Mouse (Mus musculus) adrenal gland, postnatal 36 days (tissue): ENCODE results near the gene Gcnt3. TPM values are rescaled to one million over a fixed set of nuclear protein-coding genes. Genes with fewer than 3 reads are reported as not detected.
A peak's percentile ranks its signal among the peaks of the same experiment; 100 is the strongest.

Source experiments
- DNase-seq, 2 experiments: peaks; one replicate each; pipeline ENCODE4 v3.0.0; 2021; ENCODE audit warnings: mixed read lengths in 1 of 2
- long read RNA-seq, 2 experiments: library from polyadenylated mRNA; stranded (forward); transcript quantifications; one replicate each; pipeline ENCODE4 v2.0.0; 2021; ENCODE audit warnings: borderline sequencing depth in 2 of 2
- total RNA-seq, 2 experiments: library from RNA; stranded (reverse); gene quantifications; 2 replicates each; pipeline ENCODE4 v1.2.3; 2021

Gene Gcnt3
- total RNA-seq, result not detected
- long read RNA-seq, experiment 1, result 0 reads
- long read RNA-seq, experiment 2, result 0 reads

GRCm38 (mm10) chr9:70037988-70038387 is at the start of gene Gcnt3:
Gcnt3 (minus strand) TSS chr9:70038088.
- no peak for DNase-seq

- no peak for DNase-seq
These were observed 49.5 kb upstream of the Gcnt3 start for GRCm38 (mm10) chr9:70087379-70087778.

DNA sequence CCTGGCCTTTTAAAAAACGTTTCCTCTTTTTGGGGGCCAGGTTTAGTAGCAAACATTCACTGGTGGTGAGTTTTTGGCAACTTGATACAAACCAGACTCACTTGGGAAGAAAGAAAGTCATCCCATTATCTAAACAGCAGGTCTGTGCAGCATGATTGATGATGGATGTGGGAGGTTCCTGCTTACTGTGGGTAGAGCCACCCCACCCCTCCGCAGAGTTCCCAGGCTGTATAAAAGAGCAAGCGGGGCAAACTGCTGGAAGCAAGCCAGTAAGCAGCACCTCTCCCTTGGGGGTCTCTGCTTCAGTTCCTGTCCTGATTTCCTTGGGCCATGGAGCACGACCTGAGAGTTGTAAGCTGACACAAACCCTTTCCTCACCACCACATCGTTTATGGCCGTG is 48.2 kb upstream of the Gcnt3 start:
- DNase-seq, result no peak

- DNase-seq, result peak; percentile 45 to 58
These were observed 46.2 kb upstream of the Gcnt3 start for GRCm38 (mm10) chr9:70084107-70084506.

DNA sequence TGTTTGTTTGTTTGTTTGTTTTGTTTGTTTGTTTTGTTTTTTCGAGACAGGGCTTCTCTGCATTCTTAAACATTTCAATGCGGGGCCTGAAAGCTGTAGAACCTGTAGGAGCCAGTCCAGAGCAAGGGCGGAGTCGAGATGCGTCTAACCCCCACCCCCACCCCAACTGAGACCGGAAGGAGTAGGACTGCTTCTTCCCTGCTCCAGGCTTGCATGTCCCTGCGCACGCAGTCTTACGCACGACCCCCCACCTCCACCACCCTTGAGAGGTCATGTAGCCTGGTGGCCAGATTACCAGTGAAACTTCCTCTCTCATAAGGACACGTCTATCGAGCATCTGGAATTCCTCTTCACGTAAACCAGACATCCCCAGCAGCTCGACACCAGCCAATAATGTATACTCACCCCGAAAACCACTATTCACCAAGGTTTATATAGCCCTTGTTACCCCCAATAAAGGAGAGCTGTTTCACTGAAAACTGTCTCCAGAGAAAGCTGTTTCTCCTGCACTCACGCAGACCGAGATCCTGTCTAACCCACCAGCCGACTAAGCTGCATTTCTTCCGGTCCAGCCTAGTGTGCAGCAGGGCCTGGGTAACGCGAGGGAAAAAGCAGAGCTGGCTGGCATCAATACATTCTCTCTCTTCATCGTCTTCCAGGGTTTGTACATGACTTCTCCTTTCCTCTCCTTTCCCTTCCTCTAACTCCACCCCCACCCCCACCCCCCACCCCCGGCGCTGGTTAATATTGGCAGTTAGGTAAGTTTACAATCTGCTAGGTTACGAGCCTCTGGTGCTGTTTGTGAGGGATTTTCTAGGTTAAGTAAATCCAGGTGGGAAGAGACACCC is 44.7 kb upstream of the Gcnt3 start:
- no peak for DNase-seq

- DNase-seq, result no peak
These were observed 43.9 kb upstream of the Gcnt3 start for GRCm38 (mm10) chr9:70081767-70082166.

DNA sequence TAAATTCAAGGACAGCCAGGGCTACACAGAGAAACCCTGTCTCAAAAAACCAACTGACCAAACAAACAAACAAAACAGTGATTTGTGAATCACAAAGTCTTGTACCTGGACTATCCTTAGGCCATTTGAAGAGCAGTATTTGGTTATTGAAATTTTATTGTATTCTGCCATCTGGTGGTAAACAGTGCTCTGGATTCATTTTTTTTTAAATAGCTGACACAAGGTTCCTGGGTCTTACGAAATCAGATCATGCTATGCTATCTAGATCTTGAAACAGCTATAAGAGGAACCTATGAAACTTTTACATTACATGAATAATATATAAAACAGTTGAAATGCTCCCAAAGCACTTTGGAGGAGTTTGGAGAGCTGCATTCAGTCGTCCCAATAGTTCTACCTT is 43.1 kb upstream of the Gcnt3 start:
- DNase-seq, result no peak

DNA sequence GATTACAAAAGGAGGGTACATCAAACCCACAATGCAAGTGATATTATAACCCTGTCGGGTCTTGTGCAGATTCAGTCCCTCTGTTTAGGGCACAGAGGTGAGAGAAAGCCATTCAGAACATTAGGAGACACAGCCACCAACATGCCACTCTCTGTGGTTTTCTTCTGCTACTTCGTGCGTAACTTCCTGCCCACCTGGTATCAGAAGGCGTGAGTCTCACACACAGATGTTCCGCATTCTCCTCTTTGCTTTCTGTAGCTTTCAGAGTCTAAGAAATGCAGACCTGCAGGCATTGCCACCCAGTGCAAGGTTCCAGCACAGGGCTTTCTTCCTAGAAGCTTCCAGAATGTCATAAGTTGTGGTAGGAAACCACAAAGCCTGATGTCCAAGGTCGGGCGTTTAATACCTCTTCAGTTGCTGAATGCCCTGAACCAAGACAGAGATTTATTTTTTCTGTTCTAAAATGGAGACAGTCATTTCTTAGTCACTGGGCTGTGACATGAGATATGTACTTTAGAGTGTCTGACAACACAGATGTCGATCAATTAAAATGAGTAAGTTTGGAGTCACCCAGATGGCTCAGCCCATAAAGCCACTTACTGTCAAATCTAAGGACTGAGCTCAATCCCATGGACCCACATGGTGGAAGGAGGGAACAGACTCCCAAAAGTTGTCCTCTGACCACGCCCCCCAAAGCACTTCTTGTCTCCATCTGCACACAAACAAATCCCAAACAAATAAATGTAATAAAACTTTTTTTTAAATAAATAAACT is 42.3 kb upstream of the Gcnt3 start:
- DNase-seq, result peak; percentile 36 to 48

GRCm38 (mm10) chr9:70078034-70078433 is 40.1 kb upstream of the Gcnt3 start:
- DNase-seq, result no peak

GRCm38 (mm10) chr9:70077170-70077569 is 39.3 kb upstream of the Gcnt3 start:
- peak; percentile 18 to 24 for DNase-seq

DNA sequence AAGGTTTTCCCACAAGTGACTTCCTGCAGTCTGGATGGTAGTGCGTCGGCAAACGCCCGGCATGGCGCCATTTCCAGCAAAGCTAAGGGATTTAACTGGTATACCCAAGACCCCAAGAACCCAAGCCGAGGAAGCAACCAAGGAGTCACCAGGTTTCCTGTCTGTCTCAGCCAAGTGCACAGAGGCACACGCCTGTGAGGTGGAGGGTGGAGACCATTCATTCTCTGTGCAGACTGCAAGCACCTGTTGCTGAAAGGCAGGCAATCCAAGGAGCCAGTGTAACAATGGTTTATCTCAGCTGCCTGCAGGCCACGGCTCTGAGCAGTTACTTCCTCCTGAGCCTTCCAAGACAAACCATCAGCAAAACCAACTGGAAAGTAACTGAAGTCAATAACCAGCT is 34.5 kb upstream of the Gcnt3 start:
- no peak for DNase-seq

DNA sequence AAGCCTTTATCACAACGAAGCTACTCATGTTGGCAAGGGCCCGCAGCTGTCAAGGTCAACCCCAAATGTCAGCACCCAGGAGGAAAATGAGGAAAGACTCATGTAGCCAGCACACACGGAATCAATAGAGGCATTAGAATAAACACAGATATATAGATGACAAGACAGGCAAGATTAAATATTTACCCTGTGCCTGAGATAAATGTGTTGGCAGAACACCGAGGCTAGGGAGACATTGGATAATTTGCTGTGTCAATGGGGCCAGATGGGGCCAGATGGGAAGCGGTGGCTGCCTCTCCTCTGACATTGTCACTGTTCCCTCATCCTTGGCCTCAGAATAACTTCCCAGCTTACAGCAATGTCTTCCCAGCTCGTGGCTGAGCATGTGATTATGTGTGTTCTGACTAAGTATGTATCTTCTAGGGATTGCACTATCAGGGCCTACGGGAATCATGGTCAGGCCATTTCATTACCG is 32.1 kb upstream of the Gcnt3 start:
- peak; percentile 59 to 75 for DNase-seq

DNA sequence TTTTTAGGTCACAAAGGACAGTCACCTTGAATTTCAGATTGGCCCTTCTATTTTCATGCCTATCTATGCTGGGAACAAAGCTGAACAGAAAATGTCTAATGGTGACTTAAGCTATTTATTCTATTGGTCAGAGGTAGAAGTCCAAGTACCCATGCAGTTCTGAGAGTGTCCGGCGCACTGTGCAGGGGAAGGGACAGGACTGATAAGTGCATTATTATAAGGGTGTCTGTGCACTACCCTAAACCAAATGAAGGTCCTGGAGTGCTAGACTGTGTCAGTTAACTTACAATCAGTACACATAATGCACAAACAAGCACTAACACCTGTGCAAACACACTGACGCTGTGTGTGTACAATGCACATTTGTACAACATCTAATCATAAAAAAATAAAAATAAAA is 29.6 kb upstream of the Gcnt3 start:
- no peak for DNase-seq

DNA sequence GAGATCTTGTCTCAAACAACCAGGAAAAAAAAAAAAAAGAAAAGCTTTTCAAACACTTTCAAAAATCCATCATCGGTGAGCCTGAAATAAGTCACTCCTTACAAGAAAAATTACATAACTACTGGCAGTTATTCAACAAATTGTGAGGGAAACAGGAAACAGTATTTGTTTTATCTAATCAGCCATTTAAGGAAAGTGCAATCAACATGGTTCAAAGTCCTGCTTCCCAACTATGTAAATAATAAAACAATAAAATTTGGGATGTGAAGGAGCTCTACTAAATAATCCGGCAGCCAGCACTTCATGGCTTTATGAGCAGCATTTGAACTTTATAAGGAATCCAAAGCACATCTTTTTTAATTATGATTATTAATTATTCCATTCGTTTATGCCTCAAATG is 24.1 kb upstream of the Gcnt3 start:
- no peak for DNase-seq

DNA sequence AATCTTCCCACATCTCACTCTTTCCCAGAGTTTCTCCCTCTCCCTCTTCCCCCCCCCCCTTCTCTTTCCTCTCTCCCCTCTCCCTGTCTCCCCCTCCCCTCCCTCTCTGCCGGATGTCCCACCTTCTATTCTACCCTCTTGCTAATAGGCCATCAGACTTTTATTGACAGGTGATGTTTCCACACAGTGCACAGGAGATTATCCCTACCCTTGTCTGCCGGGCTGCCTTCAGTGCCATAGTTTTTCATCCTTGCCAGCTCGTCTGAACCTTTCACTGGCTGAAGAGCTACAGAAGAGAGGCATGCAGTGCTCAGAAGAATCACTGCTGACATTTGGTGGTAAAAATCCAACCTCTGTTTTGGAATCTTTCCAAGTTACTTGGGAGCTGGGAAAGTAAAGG is 15.5 kb upstream of the Gcnt3 start:
- no peak for DNase-seq

- DNase-seq, result no peak
These were observed 14.8 kb upstream of the Gcnt3 start for GRCm38 (mm10) chr9:70052730-70053129.

GRCm38 (mm10) chr9:70049839-70050238 is 12.0 kb upstream of the Gcnt3 start:
- no peak for DNase-seq

DNA sequence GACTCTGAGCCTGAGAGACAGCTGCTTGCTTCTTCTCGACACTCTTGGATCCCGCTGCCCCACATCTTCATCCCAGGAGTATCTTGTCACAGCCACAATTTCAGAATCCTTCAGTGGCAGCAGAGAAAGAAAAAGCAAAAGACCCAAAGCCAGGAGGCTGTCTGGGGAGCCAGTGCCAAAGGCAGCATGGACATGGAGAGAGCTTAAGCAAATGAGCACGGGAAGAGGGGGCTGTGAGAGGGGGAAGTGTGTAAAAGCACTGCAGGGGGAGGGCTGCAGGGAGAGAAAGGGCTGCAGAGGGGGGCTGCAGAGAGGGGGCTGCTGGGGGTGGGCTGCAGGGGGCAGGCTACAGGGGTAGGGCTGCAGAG is 11.5 kb upstream of the Gcnt3 start:
- no peak for DNase-seq

DNA sequence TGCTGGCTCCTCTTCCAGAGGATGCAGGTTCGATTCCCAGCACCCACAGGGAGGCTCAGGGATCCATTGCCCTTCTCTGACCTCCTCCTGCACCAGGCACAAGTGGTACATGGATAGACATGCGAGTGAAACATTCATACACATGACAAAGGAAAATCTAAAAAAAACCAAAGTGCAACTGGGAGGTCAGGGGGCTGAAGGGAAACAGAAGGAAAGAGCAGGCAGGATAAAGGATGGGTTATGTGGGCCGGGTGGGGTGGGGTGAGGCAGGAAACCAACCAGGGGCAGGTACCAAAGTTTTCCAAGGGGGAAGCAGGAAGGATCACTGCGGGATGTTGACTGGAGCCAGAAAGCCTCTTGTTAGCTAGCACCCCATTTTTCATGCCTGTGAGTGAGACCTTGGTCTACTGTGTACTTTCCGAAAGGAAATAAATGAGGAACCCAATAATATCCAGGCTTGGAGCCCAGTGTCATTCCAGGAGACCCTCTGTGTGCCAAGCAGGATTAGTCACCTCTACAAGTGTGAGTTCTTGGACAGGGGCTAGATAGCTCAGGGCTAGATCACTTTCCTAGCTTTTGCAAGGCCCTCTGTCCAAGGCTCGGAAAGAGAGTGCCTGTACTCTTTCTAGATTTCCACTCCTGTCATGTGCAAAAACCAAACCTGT is 11.0 kb upstream of the Gcnt3 start:
- peak; percentile 25 to 44 for DNase-seq

GRCm38 (mm10) chr9:70048280-70048679 is 10.4 kb upstream of the Gcnt3 start:
- DNase-seq, result no peak

GRCm38 (mm10) chr9:70047839-70048238 is 10.0 kb upstream of the Gcnt3 start:
- no peak for DNase-seq

DNA sequence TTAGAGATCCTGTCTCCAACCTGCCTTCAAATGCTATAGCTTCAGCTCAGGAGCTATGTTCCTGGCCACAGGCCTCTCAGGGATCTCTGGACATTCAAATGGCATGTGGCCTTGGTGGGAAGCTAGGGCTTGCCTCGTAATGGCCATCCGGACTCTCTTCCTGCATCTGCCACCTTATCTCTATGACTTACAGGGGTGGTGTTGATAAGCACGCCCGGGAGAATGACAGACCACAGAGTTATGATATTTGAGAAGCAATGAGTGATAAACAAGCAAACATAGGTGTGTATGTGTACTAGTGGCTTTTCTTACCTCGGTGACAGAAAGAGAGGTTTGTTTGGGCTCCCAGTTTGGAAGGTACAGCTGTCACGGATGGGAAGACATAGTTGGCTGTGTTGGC is 8.4 kb upstream of the Gcnt3 start:
- no peak for DNase-seq

- DNase-seq, result no peak
These were observed 7.0 kb upstream of the Gcnt3 start for GRCm38 (mm10) chr9:70044865-70045264.
